Mouse (Mus musculus) left cerebral cortex, postnatal 4 days (tissue): ENCODE measurements around the gene Zfp747. TPM values are rescaled to one million over a fixed set of nuclear protein-coding genes. Genes with fewer than 3 reads are reported as not detected.
A peak's percentile ranks its signal among the peaks of the same experiment; 100 is the strongest.
"Not testable (repeated sequence)": the region's sequence is repeated elsewhere in the genome, so short reads cannot be mapped to it uniquely, and the experiment has no call there.

Experiments used
- DNase-seq: peaks from one replicate; pipeline ENCODE4 v3.0.0-alpha.2; 2022
- intact Hi-C: fragments of 180-260 bp; cut with DNase I; formaldehyde crosslinking; loops from one replicate; pipeline ENCODE4 v1.15.1; 2025
- total RNA-seq, 2 experiments: library from RNA; stranded (reverse); gene quantifications; 2 replicates each; pipeline ENCODE4 v1.2.3; 2021

The Zfp747 gene
- total RNA-seq, 2 experiments from 2014 or later: 7.9 to 8.9 TPM

- intact Hi-C loops, DNase-seq: not testable (repeated sequence)
Measured at GRCm38 (mm10) chr7:127371870-127372269, 4.0 kb downstream of the Zfp747 start.

- intact Hi-C loops: no loop called here
- DNase-seq: no peak
Measured at GRCm38 (mm10) chr7:127371213-127371612, 4.6 kb downstream of the Zfp747 start.

GRCm38 (mm10) chr7:127366249-127366648 lies 9.6 kb downstream of the Zfp747 start:
- DNase-seq: no peak
- intact Hi-C loops: loop anchor here (10.0 kb wide), 1 partner anchor 109 kb away; the partner anchor contains the start of gene Fbrs

- DNase-seq: no peak
- intact Hi-C loops: loop anchor here (5.0 to 10.0 kb wide), 2 partner anchors 111 to 133 kb away; partner anchors contain the start of gene Fbrs
Measured at GRCm38 (mm10) chr7:127364166-127364565, 11.7 kb downstream of the Zfp747 start.

- intact Hi-C loops: loop anchor here (5.0 to 10.0 kb wide), 2 partner anchors 111 to 134 kb away; partner anchors contain the start of gene Fbrs
- DNase-seq: peak; percentile 49
Measured at GRCm38 (mm10) chr7:127363475-127363921, 12.4 kb downstream of the Zfp747 start.

- intact Hi-C loops: loop anchor here (5.0 to 10.0 kb wide), 2 partner anchors 112 to 135 kb away; partner anchors contain the start of gene Fbrs
Measured at GRCm38 (mm10) chr7:127362418-127362817, 13.4 kb downstream of the Zfp747 start.

GRCm38 (mm10) chr7:127361449-127361848 lies 14.4 kb downstream of the Zfp747 start:
- DNase-seq: no peak
- intact Hi-C loops: loop anchor here (5.0 to 10.0 kb wide), 2 partner anchors 113 to 136 kb away; partner anchors contain the start of gene Fbrs

More at GRCm38 (mm10) chr7:127362418-127362817, 13.4 kb downstream of the Zfp747 start:
- DNase-seq: not testable (repeated sequence)

GRCm38 (mm10) chr7:127360265-127360664 lies 15.6 kb downstream of the Zfp747 start:
- intact Hi-C loops: loop anchor here (5.0 to 10.0 kb wide), 2 partner anchors 115 to 137 kb away; partner anchors contain the start of gene Fbrs
- no peak for DNase-seq

GRCm38 (mm10) chr7:127358472-127358871 lies 17.4 kb downstream of the Zfp747 start:
- intact Hi-C loops: no loop called here
- no peak for DNase-seq

- intact Hi-C loops: no loop called here
- no peak for DNase-seq
Measured at GRCm38 (mm10) chr7:127357871-127358270, 18.0 kb downstream of the Zfp747 start.

GRCm38 (mm10) chr7:127355796-127356195 lies 20.1 kb downstream of the Zfp747 start:
- intact Hi-C loops: no loop called here
- DNase-seq: no peak

GRCm38 (mm10) chr7:127351230-127352004 lies 24.4 kb downstream of the Zfp747 start:
- DNase-seq: no peak
- intact Hi-C loops: no loop called here

GRCm38 (mm10) chr7:127346676-127347075 lies 29.2 kb downstream of the Zfp747 start:
- DNase-seq: no peak
- intact Hi-C loops: no loop called here

- peak; percentile 96 for DNase-seq
- intact Hi-C loops: no loop called here
Measured at GRCm38 (mm10) chr7:127345512-127346325, 30.1 kb downstream of the Zfp747 start, which contains the start of gene Zfp768. TSS of gene Zfp768 (minus strand) at chr7:127345589.

- no peak for DNase-seq
- intact Hi-C loops: no loop called here
Measured at GRCm38 (mm10) chr7:127345092-127345491, 30.8 kb downstream of the Zfp747 start.

- intact Hi-C loops: no loop called here
- no peak for DNase-seq
Measured at GRCm38 (mm10) chr7:127344371-127344770, 31.5 kb downstream of the Zfp747 start.

GRCm38 (mm10) chr7:127343351-127344019 lies 32.4 kb downstream of the Zfp747 start:
- DNase-seq: no peak
- intact Hi-C loops: no loop called here

GRCm38 (mm10) chr7:127342888-127343287 lies 33.0 kb downstream of the Zfp747 start:
- DNase-seq: no peak
- intact Hi-C loops: no loop called here

- DNase-seq: no peak
- intact Hi-C loops: no loop called here
Measured at GRCm38 (mm10) chr7:127342332-127342731, 33.5 kb downstream of the Zfp747 start.

GRCm38 (mm10) chr7:127341861-127342260 lies 34.0 kb downstream of the Zfp747 start:
- intact Hi-C loops, DNase-seq: not testable (repeated sequence)
